14 mouse cellular contexts compared by ENCODE assay signal in the genomic region with DNA sequence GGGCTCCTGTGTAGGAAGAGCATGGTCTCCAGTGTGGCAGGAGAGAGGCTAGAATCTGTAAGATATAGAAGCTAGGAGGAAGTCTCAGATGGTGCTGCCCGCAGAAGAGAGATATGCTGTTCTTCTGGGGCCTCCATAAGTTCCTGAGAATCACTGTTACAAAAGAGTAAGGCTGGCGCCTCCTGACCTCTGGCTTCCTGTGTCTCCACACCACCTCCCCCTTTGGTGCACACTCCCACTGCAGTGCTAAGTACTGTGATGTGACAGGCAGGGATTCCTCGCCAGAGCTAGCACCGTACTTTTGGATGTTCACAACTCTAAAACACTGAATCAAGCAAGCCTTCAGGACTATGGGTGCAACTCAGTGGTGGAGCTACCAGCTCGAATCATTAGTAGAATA.
"Had no signal": no experiment of that assay in that cellular context is flagged by ENCODE, and none has a peak within 500 bp of the region (broad histone marks: within the 10 kb centered on the region; RNA-seq: fewer than 3 reads in every experiment).

No protein-coding gene starts in this region.

- H3K27ac ChIP-seq: intestine, embryonic 15.5 days; limb, embryonic 13.5 days; liver, embryonic 13.5 days; midbrain, embryonic 12.5 days; neural tube, embryonic 13.5 days had no signal

- ATAC-seq: intestine, embryonic 15.5 days; lung, postnatal 0 days; midbrain, embryonic 16.5 days had no signal

- DNase-seq: kidney, adult 2 months; kidney, postnatal 25 days; left cerebral cortex, postnatal 4 days; liver, embryonic 13.5 days; lung, adult 2 months; lung, postnatal 36 days; right cerebral cortex, postnatal 14 days; thymus, postnatal 36 days had no signal

- H3K9ac ChIP-seq: intestine, embryonic 15.5 days; limb, embryonic 13.5 days; liver, embryonic 13.5 days; midbrain, embryonic 12.5 days; neural tube, embryonic 13.5 days had no signal

- H3K27me3 ChIP-seq: intestine, embryonic 15.5 days; limb, embryonic 13.5 days; liver, embryonic 13.5 days; midbrain, embryonic 12.5 days; neural tube, embryonic 13.5 days had no signal

- H3K9me3 ChIP-seq: intestine, embryonic 15.5 days; limb, embryonic 13.5 days; liver, embryonic 13.5 days; midbrain, embryonic 12.5 days; neural tube, embryonic 13.5 days had no signal

- H3K4me2 ChIP-seq: intestine, embryonic 15.5 days; limb, embryonic 13.5 days; liver, embryonic 13.5 days; midbrain, embryonic 12.5 days; neural tube, embryonic 13.5 days had no signal

- H3K4me3 ChIP-seq: intestine, embryonic 15.5 days; limb, embryonic 13.5 days; liver, embryonic 13.5 days; midbrain, embryonic 12.5 days; neural tube, embryonic 13.5 days had no signal
